Mouse (Mus musculus) embryonic facial prominence, embryonic 14.5 days (tissue): ENCODE results near the gene Slbp. TPM values are rescaled to one million over a fixed set of nuclear protein-coding genes. Genes with fewer than 3 reads are reported as not detected.

Experiments
- ATAC-seq: fragments of 200-750 bp; cut with Nextera tagmentation; 2 replicates; pipeline ENCODE4 v1.8.0; 2017; ENCODE audit warnings: low read depth, moderate number of reproducible peaks, moderate TSS enrichment
- DNase-seq: peaks from one replicate; pipeline ENCODE4 v3.0.0-alpha.2; 2015; ENCODE audit warnings: low spot score
- H3K27ac ChIP-seq: fragments of 300-500 bp; sonication (generic); replicated peaks from 2 replicates; pipeline ENCODE4 v1.5.1; 2014; ENCODE audit warnings: low read depth, mild to moderate bottlenecking, low read length, moderate library complexity
- H3K27me3 ChIP-seq: fragments of 300-500 bp; sonication (generic); replicated peaks from 2 replicates; pipeline ENCODE4 v1.6.1; 2014; ENCODE audit warnings: low read length; ENCODE audit not compliant: control insufficient read depth, insufficient read depth
- H3K36me3 ChIP-seq: fragments of 300-500 bp; sonication (generic); 2 replicates; pipeline ENCODE4 v1.6.1; 2014; ENCODE audit warnings: low read length, mixed read lengths; ENCODE audit not compliant: control insufficient read depth, insufficient read depth
- H3K4me1 ChIP-seq: fragments of 300-500 bp; sonication (generic); 2 replicates; pipeline ENCODE4 v1.6.1; 2014; ENCODE audit warnings: antibody characterized with exemption, low read length; ENCODE audit not compliant: control insufficient read depth, insufficient read depth
- H3K4me2 ChIP-seq: fragments of 300-500 bp; sonication (generic); 2 replicates; pipeline ENCODE4 v1.6.1; 2014; ENCODE audit warnings: low read depth, mild to moderate bottlenecking, low read length, moderate library complexity, mixed read lengths
- H3K4me3 ChIP-seq: fragments of 300-500 bp; sonication (generic); 2 replicates; pipeline ENCODE4 v1.5.1; 2014; ENCODE audit warnings: low read depth, mild to moderate bottlenecking, low read length
- H3K9ac ChIP-seq: fragments of 300-500 bp; sonication (generic); 2 replicates; pipeline ENCODE4 v1.6.1; 2014; ENCODE audit warnings: low read depth, mild to moderate bottlenecking, low read length, moderate library complexity, mixed read lengths
- H3K9me3 ChIP-seq: fragments of 300-500 bp; sonication (generic); 2 replicates; pipeline ENCODE4 v1.6.1; 2016; ENCODE audit warnings: low read length; ENCODE audit not compliant: control insufficient read depth
- WGBS: fragments of 180-500 bp; shearing (Covaris S2); extraction: QIAGEN DNeasy Blood & Tissue Kit; methylation state at CpG from one replicate; pipeline ENCODE4 v1.1.7; 2014; 5-methylcytosine and 5-hydroxymethylcytosine counted together
- polyA plus RNA-seq: library from polyadenylated mRNA; unstranded; fragments of >200 nt; fragmentation: Nextera tagmentation; extraction: Ambion mirVana; gene quantifications from 2 replicates; pipeline ENCODE4 v1.2.1, GENCODE M21; 2014

Slbp gene
- polyA plus RNA-seq: 188 and 196 TPM in 2 replicates

DNA sequence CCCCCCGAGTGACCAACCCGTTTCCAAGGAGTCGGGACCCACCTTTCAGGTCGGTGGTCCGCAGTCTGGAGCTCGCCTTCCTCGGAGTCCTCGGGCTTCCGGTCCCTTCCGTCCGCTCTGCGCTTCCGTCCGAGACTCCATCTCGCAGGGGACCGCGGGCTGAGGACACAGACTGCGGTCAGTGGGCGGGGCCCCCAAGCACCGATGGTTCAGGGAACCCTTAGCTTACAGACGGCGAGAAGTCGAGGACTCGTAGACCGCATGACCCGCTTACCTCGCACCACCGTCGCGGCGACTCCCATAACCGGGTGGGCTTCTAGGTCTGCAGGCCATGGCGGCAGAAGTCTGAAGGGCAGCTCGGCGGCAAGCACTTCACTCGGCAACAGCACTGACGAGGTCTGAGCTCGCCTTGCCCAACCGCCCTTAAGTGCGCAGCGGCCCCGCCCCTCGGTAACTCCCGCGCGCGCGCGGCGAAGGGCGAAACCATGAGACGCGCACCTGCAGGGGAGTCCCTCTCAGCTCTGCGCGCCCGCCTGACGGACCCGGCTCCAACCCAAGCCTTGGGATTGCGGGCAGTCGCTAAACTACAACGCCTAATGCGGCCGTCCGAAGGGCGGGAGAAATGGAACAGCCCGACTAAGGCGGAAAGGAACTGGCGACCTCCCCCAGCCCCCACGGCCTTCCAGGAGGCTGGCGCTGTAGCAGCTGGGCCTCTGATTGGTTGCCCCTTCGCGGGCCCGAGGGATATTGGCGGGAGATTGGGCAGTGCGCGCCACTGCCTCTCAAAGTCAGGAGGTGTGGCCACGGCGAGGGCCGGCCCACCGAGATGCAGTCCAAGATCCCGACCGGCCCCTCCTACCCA lies at the start of gene Slbp:
Slbp (minus strand) TSS at position 654 of the 862 bp plus-strand sequence.
- Histone ChIP-seq H3K9ac (peak within 1 kb of the TSS; percentile 88), H3K4me1 (peaks cover 22% of the 10 kb centered on the region), H3K27me3 (no peaks in the 10 kb centered on the region), H3K4me3 (peak within 1 kb of the TSS; percentile 78), H3K9me3 (no peaks in the 10 kb centered on the region), H3K36me3 (peaks cover 58% of the 10 kb centered on the region), H3K4me2 (peak within 1 kb of the TSS; percentile 71), H3K27ac (peak within 1 kb of the TSS; percentile 96)
- under 1% methylated on average over 50 of the region's 82 CpGs for WGBS
- ATAC-seq: peak; percentile 97
- DNase-seq: peak; percentile 99

DNA sequence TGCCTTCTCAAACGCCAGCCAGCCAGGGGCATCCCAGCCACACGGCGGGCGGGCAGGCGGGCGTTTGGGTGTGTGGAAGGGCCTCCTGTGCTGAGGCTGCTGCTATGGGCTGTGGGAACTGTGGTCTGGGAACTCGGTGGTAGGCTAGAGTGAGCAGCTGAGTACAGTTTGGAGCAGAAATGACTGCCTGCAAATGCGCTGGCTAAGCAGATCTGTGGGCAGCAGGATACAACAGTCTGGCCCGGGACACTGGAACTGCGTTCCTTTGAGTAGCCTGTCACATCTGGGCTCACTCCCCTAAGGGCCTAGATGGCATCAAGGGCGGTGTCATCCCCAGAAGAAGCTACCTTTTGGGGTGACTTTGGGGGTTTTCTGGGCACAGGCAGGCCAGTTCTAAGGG lies 49.5 kb upstream of the Slbp start:
- Histone ChIP-seq H3K27me3 (no peaks in the 10 kb centered on the region), H3K4me2 (no peak overlapping the region), H3K9me3 (no peaks in the 10 kb centered on the region), H3K36me3 (no peaks in the 10 kb centered on the region), H3K27ac (no peak overlapping the region), H3K4me1 (peaks cover 31% of the 10 kb centered on the region), H3K9ac (no peak overlapping the region), H3K4me3 (no peak overlapping the region)
- no peak for ATAC-seq
- no peak for DNase-seq
- 78% methylated on average over 11 of the region's 11 CpGs for WGBS

DNA sequence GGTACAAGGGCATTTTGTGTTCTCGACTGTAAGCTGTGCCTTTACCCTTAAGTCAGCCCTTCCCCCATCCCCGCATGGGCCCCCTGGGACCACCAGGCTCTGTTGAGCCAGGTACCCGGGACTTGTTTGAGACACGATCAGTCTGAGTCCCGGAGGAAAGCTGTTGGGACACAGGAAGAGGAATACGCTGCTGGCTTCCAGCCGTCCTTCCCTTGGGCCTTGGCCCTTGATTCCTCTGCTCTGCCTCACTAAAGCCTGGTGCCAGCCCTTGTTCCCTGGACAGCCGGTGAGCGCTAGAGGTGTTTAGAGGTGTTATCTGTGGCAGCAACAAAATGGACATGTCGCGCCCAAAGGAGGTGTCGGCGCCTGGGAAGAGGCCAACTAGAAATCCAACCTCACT lies 47.6 kb upstream of the Slbp start:
- Histone ChIP-seq H3K27ac (no peak overlapping the region), H3K4me1 (peaks cover 43% of the 10 kb centered on the region)

DNA sequence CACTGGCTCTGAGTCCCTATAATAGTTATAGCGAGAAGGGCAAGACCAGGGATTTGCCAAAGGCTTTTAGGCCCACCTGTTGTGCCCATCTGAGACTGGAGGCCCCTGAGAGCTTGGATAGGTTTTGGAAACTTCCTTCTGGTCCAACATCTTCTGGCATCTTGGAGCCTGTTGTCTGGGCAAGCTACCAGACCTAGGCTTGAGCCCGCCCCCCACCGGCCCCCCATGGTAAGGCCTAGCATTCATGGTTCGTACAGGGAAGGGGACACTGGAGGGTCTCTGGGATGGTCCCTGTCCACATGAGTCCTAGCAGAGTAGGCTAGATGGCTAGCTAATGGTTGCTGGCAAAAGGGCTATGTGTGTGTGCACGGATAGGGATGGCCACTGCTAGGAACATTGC lies 46.3 kb upstream of the Slbp start:
- Histone ChIP-seq H3K4me3 (no peak overlapping the region), H3K36me3 (no peaks in the 10 kb centered on the region), H3K27me3 (no peaks in the 10 kb centered on the region), H3K9me3 (no peaks in the 10 kb centered on the region), H3K4me2 (no peak overlapping the region), H3K27ac (no peak overlapping the region), H3K9ac (no peak overlapping the region), H3K4me1 (peaks cover 48% of the 10 kb centered on the region)
- 83% methylated on average over 5 of the region's 5 CpGs for WGBS
- ATAC-seq (no peak), DNase-seq (no peak)

More for the DNA sequence above, 47.6 kb upstream of the Slbp start:
- Histone ChIP-seq H3K9ac (no peak overlapping the region), H3K36me3 (no peaks in the 10 kb centered on the region), H3K4me3 (no peak overlapping the region), H3K4me2 (no peak overlapping the region), H3K27me3 (no peaks in the 10 kb centered on the region), H3K9me3 (no peaks in the 10 kb centered on the region)
- DNase-seq: no peak
- WGBS: 37% methylated on average over 13 of the region's 13 CpGs
- ATAC-seq: no peak

DNA sequence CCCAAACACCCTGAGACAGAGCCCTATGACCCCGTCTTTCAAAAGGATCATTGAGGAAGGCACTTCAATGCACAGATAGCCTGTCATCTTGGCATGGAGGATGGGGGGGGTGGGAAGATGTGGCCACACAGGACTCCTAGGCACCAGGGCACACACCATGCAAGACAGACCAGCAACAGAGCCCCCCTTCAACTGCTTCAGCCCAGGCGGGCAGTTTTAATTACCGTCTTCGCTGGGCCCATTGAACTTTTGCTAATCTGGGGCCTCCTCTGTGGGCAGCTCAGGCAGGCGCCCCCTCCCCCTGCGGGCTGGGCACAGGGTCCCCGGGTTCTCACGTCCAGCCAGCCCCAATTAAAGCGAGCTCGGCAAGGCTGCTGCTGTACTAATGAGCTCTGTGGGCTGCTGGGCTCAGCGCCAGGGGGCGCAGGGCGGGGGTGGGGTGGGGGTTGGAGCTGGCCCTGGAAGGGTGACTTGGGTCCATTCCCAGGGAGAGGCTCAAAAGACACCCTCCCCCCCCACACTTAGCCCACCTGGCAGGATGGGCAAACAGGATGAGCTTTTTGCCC lies 45.7 kb upstream of the Slbp start:
- Histone ChIP-seq H3K4me3 (no peak overlapping the region), H3K4me1 (peaks cover 51% of the 10 kb centered on the region), H3K9me3 (no peaks in the 10 kb centered on the region), H3K27me3 (no peaks in the 10 kb centered on the region), H3K9ac (no peak overlapping the region), H3K4me2 (no peak overlapping the region), H3K27ac (peak overlapping the region; percentile 70; the same call in 1 of the 2 replicates), H3K36me3 (no peaks in the 10 kb centered on the region)
- ATAC-seq (no peak), DNase-seq (peak; percentile 72)
- WGBS: 11% methylated on average over 13 of the region's 13 CpGs

DNA sequence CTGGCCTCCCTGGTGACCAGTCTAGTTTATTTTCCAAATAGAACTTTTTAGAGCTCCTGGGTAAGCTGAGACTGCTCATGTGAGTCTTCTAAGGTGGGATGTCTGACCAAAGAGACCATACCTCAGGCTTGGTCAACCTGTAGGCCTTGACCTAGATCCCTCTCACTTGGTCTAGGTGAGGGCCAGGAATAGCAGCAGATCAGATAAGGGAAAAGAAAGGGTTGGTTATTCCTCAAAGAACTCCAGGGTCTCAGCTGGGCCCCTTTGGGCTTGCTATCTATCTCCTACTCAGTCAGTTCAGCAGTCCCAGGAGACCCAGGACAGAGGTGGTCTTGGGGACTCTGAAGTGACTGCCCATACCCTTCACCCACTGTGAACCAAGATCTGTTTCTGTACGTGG lies 45.2 kb upstream of the Slbp start:
- Histone ChIP-seq H3K9ac (no peak overlapping the region), H3K27ac (peak overlapping the region; percentile 70; the same call in 1 of the 2 replicates), H3K4me2 (no peak overlapping the region), H3K9me3 (no peaks in the 10 kb centered on the region), H3K27me3 (no peaks in the 10 kb centered on the region), H3K36me3 (no peaks in the 10 kb centered on the region), H3K4me1 (peaks cover 56% of the 10 kb centered on the region), H3K4me3 (no peak overlapping the region)
- ATAC-seq: no peak
- 35% methylated on average over 1 of the region's 1 CpGs for WGBS
- no peak for DNase-seq

DNA sequence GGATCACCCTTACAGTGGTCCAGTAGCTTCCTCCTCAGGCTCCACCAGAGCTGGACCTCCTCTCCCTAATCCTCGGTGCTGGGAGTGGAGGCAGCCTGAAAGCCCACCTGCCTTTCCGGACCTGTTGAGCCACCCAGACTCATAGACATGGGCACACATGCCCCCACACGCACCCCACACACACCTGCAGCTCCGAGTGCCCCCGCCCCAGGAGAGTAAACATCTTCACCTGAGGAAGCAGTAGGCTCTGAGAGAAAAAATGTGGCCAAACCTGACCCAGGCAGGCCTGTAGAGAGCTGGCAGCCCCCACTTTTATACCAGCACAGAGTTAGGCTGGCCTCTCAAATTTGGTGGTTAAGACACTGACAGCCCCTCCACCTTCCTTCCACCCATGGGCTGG lies 44.1 kb upstream of the Slbp start:
- no peak overlapping the region for H3K9ac ChIP-seq
- H3K4me1 ChIP-seq: peaks cover 65% of the 10 kb centered on the region
- H3K9me3 ChIP-seq: no peaks in the 10 kb centered on the region
- H3K4me2 ChIP-seq: no peak overlapping the region
- WGBS: 50% methylated on average over 5 of the region's 5 CpGs
- DNase-seq: peak; percentile 71
- H3K27ac ChIP-seq: peak overlapping the region; percentile 70
- H3K4me3 ChIP-seq: no peak overlapping the region
- no peaks in the 10 kb centered on the region for H3K27me3 ChIP-seq
- peak; percentile 30; the same call in 1 of the 2 replicates for ATAC-seq
- no peaks in the 10 kb centered on the region for H3K36me3 ChIP-seq

DNA sequence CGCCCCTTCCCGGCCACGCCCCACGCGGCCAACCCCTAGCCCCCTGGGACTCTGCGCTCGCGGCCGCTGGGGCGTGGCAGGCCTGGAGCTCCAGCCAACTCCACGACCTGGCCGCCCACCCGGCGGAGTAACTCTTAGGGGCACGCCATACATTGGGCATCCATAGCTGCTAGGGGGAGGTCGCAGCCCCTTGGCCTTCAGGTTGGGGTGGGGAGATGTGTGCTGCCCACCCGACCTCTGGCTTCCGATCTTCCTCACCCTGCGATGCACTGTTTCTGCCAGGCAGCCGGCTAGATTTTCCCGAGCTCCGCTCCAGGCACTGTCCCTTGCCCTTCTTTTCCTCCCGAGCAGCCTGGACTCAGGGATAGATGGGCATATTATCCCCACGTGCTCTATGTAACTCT lies 43.3 kb upstream of the Slbp start:
- 6% methylated on average over 18 of the region's 24 CpGs for WGBS
- Histone ChIP-seq H3K27ac (peak overlapping the region; percentile 83), H3K9ac (peak overlapping the region; percentile 79), H3K27me3 (no peaks in the 10 kb centered on the region), H3K4me1 (peaks cover 62% of the 10 kb centered on the region), H3K36me3 (no peaks in the 10 kb centered on the region), H3K4me2 (peak overlapping the region; percentile 94), H3K9me3 (no peaks in the 10 kb centered on the region), H3K4me3 (peak overlapping the region; percentile 47)
- ATAC-seq (no peak; the same call in 1 of the 2 replicates), DNase-seq (no peak)
